Comparison of ENCODE assay signal across 19 mouse cellular contexts in the genomic region with DNA sequence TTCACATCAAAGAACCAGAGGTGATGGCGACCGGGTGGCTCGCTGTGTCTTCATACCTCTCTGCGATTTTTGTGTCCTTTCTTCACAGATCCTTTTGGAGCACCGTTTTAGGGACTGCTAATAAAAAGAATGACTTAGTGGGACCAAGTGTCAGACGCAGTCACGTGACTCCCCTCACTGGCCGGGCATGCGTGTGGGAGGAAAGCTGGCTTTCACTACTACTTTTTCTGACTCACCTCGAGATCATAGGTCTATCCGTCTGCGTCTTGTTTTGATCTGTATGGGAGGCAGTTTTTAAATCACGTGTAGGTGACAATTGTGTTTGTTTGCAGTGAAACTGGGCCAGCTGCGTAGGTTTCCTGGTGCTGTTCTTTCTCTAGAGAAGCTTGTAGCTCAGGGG.
"Had no signal": no experiment of that assay in that cellular context is flagged by ENCODE, and none has a peak within 500 bp of the region (broad histone marks: within the 10 kb centered on the region; RNA-seq: fewer than 3 reads in every experiment).

No protein-coding gene starts in this region.

- H3K27me3 ChIP-seq: kidney, embryonic 15.5 days; limb, embryonic 12.5 days; limb, embryonic 15.5 days; liver, embryonic 12.5 days; liver, embryonic 15.5 days; neural tube, embryonic 12.5 days; neural tube, embryonic 15.5 days; stomach, embryonic 15.5 days had no signal

- H3K9me3 ChIP-seq: kidney, embryonic 15.5 days; limb, embryonic 12.5 days; limb, embryonic 15.5 days; liver, embryonic 12.5 days; liver, embryonic 15.5 days; lung, embryonic 15.5 days; neural tube, embryonic 12.5 days; neural tube, embryonic 15.5 days; stomach, embryonic 15.5 days had no signal

- DNase-seq: kidney, postnatal 14 days; left cerebral cortex, postnatal 4 days; lung, adult 18-20 months; lung, postnatal 10 days; lung, postnatal 4 days; midbrain, embryonic 14.5 days; right cerebral cortex, postnatal 25 days; spleen, adult 18-20 months; thymus, postnatal 25 days had no signal

- H3K4me1 ChIP-seq: liver, embryonic 12.5 days; liver, embryonic 15.5 days; lung, embryonic 15.5 days; neural tube, embryonic 12.5 days had no signal

- H3K4me2 ChIP-seq: kidney, embryonic 15.5 days; limb, embryonic 12.5 days; limb, embryonic 15.5 days; liver, embryonic 12.5 days; liver, embryonic 15.5 days; lung, embryonic 15.5 days; midbrain, embryonic 11.5 days; neural tube, embryonic 12.5 days; neural tube, embryonic 15.5 days; stomach, embryonic 15.5 days had no signal

- H3K27ac ChIP-seq: kidney, embryonic 15.5 days; limb, embryonic 12.5 days; limb, embryonic 15.5 days; liver, embryonic 12.5 days; liver, embryonic 15.5 days; lung, embryonic 15.5 days; neural tube, embryonic 12.5 days; neural tube, embryonic 15.5 days; stomach, embryonic 15.5 days had no signal

- H3K9ac ChIP-seq: kidney, embryonic 15.5 days; limb, embryonic 12.5 days; limb, embryonic 15.5 days; liver, embryonic 12.5 days; liver, embryonic 15.5 days; lung, embryonic 15.5 days; neural tube, embryonic 12.5 days; neural tube, embryonic 15.5 days; stomach, embryonic 15.5 days had no signal

- H3K4me3 ChIP-seq: kidney, embryonic 15.5 days; limb, embryonic 12.5 days; limb, embryonic 15.5 days; liver, embryonic 12.5 days; liver, embryonic 15.5 days; lung, embryonic 15.5 days; neural tube, embryonic 12.5 days; neural tube, embryonic 15.5 days; stomach, embryonic 15.5 days had no signal

- H3K36me3 ChIP-seq: kidney, embryonic 15.5 days; liver, embryonic 12.5 days; liver, embryonic 15.5 days; lung, embryonic 15.5 days; neural tube, embryonic 12.5 days; neural tube, embryonic 15.5 days; stomach, embryonic 15.5 days had no signal

- ATAC-seq: liver, embryonic 12.5 days had no signal
